ENCODE assay signal across 22 mouse cellular contexts in genomic region chr9:9027445-9027844, GRCm38 (mm10). TPM values are rescaled to one million over a fixed set of nuclear protein-coding genes. Genes with fewer than 3 reads are reported as not detected.
A peak's percentile ranks its signal among the peaks of the same experiment; 100 is the strongest.
DNase-seq lines count a peak whose midpoint lies in the region; ATAC-seq lines count a peak whose summit lies in the region.
"Had no signal": no experiment of that assay in that cellular context is flagged by ENCODE, and none has a peak within 500 bp of the region (broad histone marks: within the 10 kb centered on the region; RNA-seq: fewer than 3 reads in every experiment).

No protein-coding gene starts in this region.

- WGBS in hindbrain, embryonic 10.5 days: 4% methylated on average over 5 of the region's 5 CpGs
- 5% methylated on average over 5 of the region's 5 CpGs for WGBS in hindbrain, embryonic 13.5 days
- 16% methylated on average over 5 of the region's 5 CpGs for WGBS in limb, embryonic 13.5 days

- H3K4me1 ChIP-seq in hindbrain, embryonic 10.5 days (replicated peaks): peaks cover 9% of the 10 kb centered on the region
- no peaks in the 10 kb centered on the region for H3K4me1 ChIP-seq in hindbrain, embryonic 13.5 days (replicated peaks)
- peaks cover 10% of the 10 kb centered on the region; the same call in 1 of the 2 replicates for H3K4me1 ChIP-seq in limb, embryonic 13.5 days
- H3K4me1 ChIP-seq: embryonic facial prominence, embryonic 15.5 days; hindbrain, embryonic 15.5 days; kidney, embryonic 15.5 days; liver, embryonic 13.5 days; neural tube, embryonic 15.5 days had no signal

- H3K36me3 ChIP-seq in hindbrain, embryonic 10.5 days: no peaks in the 10 kb centered on the region; the same call in 1 of the 2 replicates
- H3K36me3 ChIP-seq in hindbrain, embryonic 13.5 days: no peaks in the 10 kb centered on the region
- H3K36me3 ChIP-seq in limb, embryonic 13.5 days: peaks cover 36% of the 10 kb centered on the region
- H3K36me3 ChIP-seq: heart, embryonic 13.5 days; hindbrain, embryonic 15.5 days; liver, embryonic 13.5 days; neural tube, embryonic 15.5 days had no signal

- no peaks in the 10 kb centered on the region for H3K9me3 ChIP-seq in hindbrain, embryonic 10.5 days
- no peaks in the 10 kb centered on the region for H3K9me3 ChIP-seq in hindbrain, embryonic 13.5 days
- no peaks in the 10 kb centered on the region for H3K9me3 ChIP-seq in limb, embryonic 13.5 days
- H3K9me3 ChIP-seq: embryonic facial prominence, embryonic 15.5 days; hindbrain, embryonic 15.5 days; kidney, embryonic 15.5 days; liver, embryonic 13.5 days; neural tube, embryonic 15.5 days had no signal

- H3K27me3 ChIP-seq in hindbrain, embryonic 10.5 days (ENCODE audit: insufficient read depth, poor library complexity, severe bottlenecking): no peaks in the 10 kb centered on the region
- H3K27me3 ChIP-seq in hindbrain, embryonic 13.5 days: no peaks in the 10 kb centered on the region
- H3K27me3 ChIP-seq in limb, embryonic 13.5 days: no peaks in the 10 kb centered on the region
- H3K27me3 ChIP-seq: embryonic facial prominence, embryonic 15.5 days; heart, embryonic 13.5 days; hindbrain, embryonic 15.5 days; kidney, embryonic 15.5 days; liver, embryonic 13.5 days; neural tube, embryonic 15.5 days had no signal

- H3K4me2 ChIP-seq in hindbrain, embryonic 13.5 days: no peak overlapping the region
- no peak overlapping the region for H3K4me2 ChIP-seq in limb, embryonic 13.5 days (replicated peaks)
- H3K4me2 ChIP-seq: embryonic facial prominence, embryonic 15.5 days; heart, embryonic 13.5 days; hindbrain, embryonic 15.5 days; kidney, embryonic 15.5 days; liver, embryonic 13.5 days; neural tube, embryonic 15.5 days had no signal

- H3K27ac ChIP-seq in hindbrain, embryonic 10.5 days: peak overlapping the region; percentile 40; the same call in 1 of the 2 replicates
- H3K27ac ChIP-seq in hindbrain, embryonic 13.5 days: no peak overlapping the region
- H3K27ac ChIP-seq in limb, embryonic 13.5 days: peak overlapping the region; percentile 73
- H3K27ac ChIP-seq: embryonic facial prominence, embryonic 15.5 days; heart, embryonic 13.5 days; hindbrain, embryonic 15.5 days; kidney, embryonic 15.5 days; liver, embryonic 13.5 days; neural tube, embryonic 15.5 days had no signal

- peak; percentile 19 for DNase-seq in hindbrain, embryonic 10.5 days (ENCODE audit: low spot score)
- peak; percentile 87 for DNase-seq in ES-CJ7 (ENCODE audit: low read depth, low spot score)
- peak; percentile 20 for DNase-seq in embryo, embryonic 10 days (ENCODE audit: low spot score)
- DNase-seq in kidney, adult 18-20 months: no peak
- DNase-seq in heart, adult 11 months: no peak
- DNase-seq: B cell, adult 2 months; cerebellum, adult 18-20 months; gastrocnemius, postnatal 10 days; liver, embryonic 13.5 days; lung, postnatal 10 days; retina, postnatal 1 day had no signal

- no peak for ATAC-seq in hindbrain, embryonic 13.5 days (ENCODE audit: low FRiP score)
- ATAC-seq in limb, embryonic 13.5 days (ENCODE audit: low FRiP score, low read depth): peak; percentile 44
- no peak for ATAC-seq in granulocyte monocyte progenitor cell, adult 5-6 weeks (replicated peaks; ENCODE audit: poor library complexity, severe bottlenecking)
- ATAC-seq: activated CD4-positive, CD25-positive, alpha-beta regulatory T cell, adult 4 months had no signal

- H3K4me3 ChIP-seq in hindbrain, embryonic 10.5 days: no peak overlapping the region
- no peak overlapping the region for H3K4me3 ChIP-seq in hindbrain, embryonic 13.5 days
- H3K4me3 ChIP-seq in limb, embryonic 13.5 days: no peak overlapping the region
- H3K4me3 ChIP-seq: embryonic facial prominence, embryonic 15.5 days; heart, embryonic 13.5 days; hindbrain, embryonic 15.5 days; kidney, embryonic 15.5 days; liver, embryonic 13.5 days; neural tube, embryonic 15.5 days had no signal

- H3K9ac ChIP-seq in hindbrain, embryonic 13.5 days: no peak overlapping the region
- no peak overlapping the region for H3K9ac ChIP-seq in limb, embryonic 13.5 days
- H3K9ac ChIP-seq: embryonic facial prominence, embryonic 15.5 days; heart, embryonic 13.5 days; hindbrain, embryonic 15.5 days; kidney, embryonic 15.5 days; liver, embryonic 13.5 days; neural tube, embryonic 15.5 days had no signal

RNA-seq across cellular contexts. Expression of gene Gm16485, which starts 55.9 kb away (rescaled TPM):
- 0.06 TPM in 1 of 2 replicates, not detected in the other for polyA plus RNA-seq in hindbrain, embryonic 10.5 days (2016; fragmentation: Nextera tagmentation; extraction: Ambion mirVana)
- 0.25 and 0.30 TPM in 2 replicates for polyA plus RNA-seq in hindbrain, embryonic 13.5 days (2015; fragmentation: Nextera tagmentation; extraction: Ambion mirVana)
- polyA plus RNA-seq in limb, embryonic 13.5 days (2015; fragmentation: Nextera tagmentation; extraction: Ambion mirVana): 0.06 TPM in 2 replicates
- total RNA-seq in granulocyte monocyte progenitor cell, adult 5-6 weeks (2014; fragmentation: Nextera tagmentation): not detected in 2 replicates
- not detected in 2 replicates for total RNA-seq in granulocyte monocyte progenitor cell, adult 5-6 weeks (2017)
- total RNA-seq: gastrocnemius, postnatal 10 days; MEL had no signal
- polyA plus RNA-seq: heart, embryonic 13.5 days; liver, embryonic 13.5 days; spleen, adult 2 months had no signal

Comparison
In these comparisons a context has a peak if more than half of its experiments do, and no peak if none do; other contexts are left out.
1. DNase-seq: peak in hindbrain, embryonic 10.5 days (single experiment), ES-CJ7 (single experiment) and embryo, embryonic 10 days (single experiment); none in kidney, adult 18-20 months (single experiment) and heart, adult 11 months (single experiment).